In genomic region chr1:149712330-149712729, GRCm38 (mm10) we compare ENCODE assay signal across 25 mouse cellular contexts.
"Had no signal": no experiment of that assay in that cellular context is flagged by ENCODE, and none has a peak within 500 bp of the region (broad histone marks: within the 10 kb centered on the region; RNA-seq: fewer than 3 reads in every experiment).

No protein-coding gene starts in this region.

- DNase-seq: gastrocnemius, adult 2 months; gastrocnemius, postnatal 10 days; gastrocnemius, postnatal 25 days; heart, adult 18-20 months; heart, postnatal 14 days; heart, postnatal 4 days; kidney, adult 18-20 months; kidney, adult 8-10 months; kidney, postnatal 10 days; kidney, postnatal 25 days; kidney, postnatal 4 days; liver had no signal

- H3K4me1 ChIP-seq: heart, embryonic 10.5 days; heart, embryonic 12.5 days; hindbrain, embryonic 10.5 days; hindbrain, embryonic 12.5 days; intestine, embryonic 15.5 days; limb, embryonic 10.5 days; limb, embryonic 12.5 days had no signal

- H3K27me3 ChIP-seq: heart, embryonic 12.5 days; hindbrain, embryonic 12.5 days; intestine, embryonic 15.5 days; limb, embryonic 12.5 days had no signal

- ATAC-seq: hindbrain, embryonic 16.5 days; inflammation-experienced regulatory T-cells, adult 6 months; intestine, embryonic 15.5 days; intestine, postnatal 0 days had no signal

- H3K36me3 ChIP-seq: heart, embryonic 10.5 days; heart, embryonic 12.5 days; hindbrain, embryonic 10.5 days; hindbrain, embryonic 12.5 days; intestine, embryonic 15.5 days; limb, embryonic 10.5 days; limb, embryonic 12.5 days had no signal

- H3K9ac ChIP-seq: heart, embryonic 12.5 days; hindbrain, embryonic 12.5 days; hindbrain, embryonic 14.5 days; intestine, embryonic 15.5 days; limb, embryonic 12.5 days had no signal

- H3K9me3 ChIP-seq: heart, embryonic 10.5 days; heart, embryonic 12.5 days; hindbrain, embryonic 10.5 days; hindbrain, embryonic 12.5 days; intestine, embryonic 15.5 days; limb, embryonic 10.5 days; limb, embryonic 12.5 days had no signal

- H3K27ac ChIP-seq: gastrocnemius, adult 2 months; heart, embryonic 10.5 days; hindbrain, embryonic 10.5 days; hindbrain, embryonic 12.5 days; hindbrain, embryonic 14.5 days; intestine, embryonic 15.5 days; layer of hippocampus, adult 2 months; left cerebral cortex, adult 2 months; limb, embryonic 10.5 days; limb, embryonic 12.5 days had no signal

- H3K4me2 ChIP-seq: heart, embryonic 12.5 days; hindbrain, embryonic 12.5 days; hindbrain, embryonic 14.5 days; intestine, embryonic 15.5 days; limb, embryonic 12.5 days had no signal

- H3K4me3 ChIP-seq: gastrocnemius, adult 2 months; heart, embryonic 10.5 days; heart, embryonic 12.5 days; hindbrain, embryonic 10.5 days; hindbrain, embryonic 12.5 days; intestine, embryonic 15.5 days; layer of hippocampus, adult 2 months; left cerebral cortex, adult 2 months; limb, embryonic 10.5 days; limb, embryonic 12.5 days had no signal
